Mouse (Mus musculus) 3T3-L1 (cell line): Measurements from ENCODE around the gene Marcksl1.
A peak's percentile ranks its signal among the peaks of the same experiment; 100 is the strongest.

Experiments
- DNase-seq: peaks from one replicate; pipeline ENCODE4 v3.0.0-alpha.2; 2015; ENCODE audit warnings: low read depth, low spot score

Marcksl1 gene

DNA sequence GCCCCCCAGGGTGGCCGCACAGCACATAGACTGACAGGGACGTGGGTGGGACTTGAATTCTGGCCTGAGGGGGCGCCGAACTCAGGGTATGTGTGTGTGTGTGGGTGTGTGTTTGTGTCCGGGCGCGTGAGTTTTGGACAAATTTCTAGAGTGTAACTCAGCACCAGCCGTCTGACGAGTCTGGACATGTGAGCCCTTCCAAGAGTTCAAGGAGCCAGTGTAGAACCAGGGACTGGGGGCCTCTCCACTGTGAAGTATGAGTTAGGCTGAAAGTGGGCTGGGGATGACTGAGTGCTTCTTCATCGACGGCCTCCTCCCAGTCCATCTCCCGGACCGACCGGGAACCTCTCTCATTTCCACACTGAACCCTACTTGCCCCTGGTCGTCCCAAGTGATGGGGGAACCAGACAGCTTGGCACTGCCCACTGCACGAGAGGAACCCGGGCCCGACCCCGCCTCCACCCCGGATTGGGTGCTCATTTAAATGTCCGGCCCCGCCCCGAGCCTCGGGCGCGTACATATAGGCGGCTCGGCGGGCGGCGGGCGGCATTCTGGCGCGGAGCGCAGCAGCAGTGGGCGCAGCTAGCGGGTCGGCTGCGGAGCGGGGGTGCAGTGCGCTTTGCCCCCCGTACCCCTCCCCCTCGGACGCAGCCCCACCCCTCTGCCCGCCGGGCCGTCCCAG is at the start of gene Marcksl1:
TSS of gene Marcksl1 (plus strand) at position 496 of the 682 bp plus-strand sequence.
- peak; percentile 81 for DNase-seq

GRCm38 (mm10) chr4:129464286-129464815 is 49.0 kb upstream of the Marcksl1 start:
- no peak for DNase-seq

- DNase-seq, result no peak
Observed at GRCm38 (mm10) chr4:129476047-129476446, 37.3 kb upstream of the Marcksl1 start.

DNA sequence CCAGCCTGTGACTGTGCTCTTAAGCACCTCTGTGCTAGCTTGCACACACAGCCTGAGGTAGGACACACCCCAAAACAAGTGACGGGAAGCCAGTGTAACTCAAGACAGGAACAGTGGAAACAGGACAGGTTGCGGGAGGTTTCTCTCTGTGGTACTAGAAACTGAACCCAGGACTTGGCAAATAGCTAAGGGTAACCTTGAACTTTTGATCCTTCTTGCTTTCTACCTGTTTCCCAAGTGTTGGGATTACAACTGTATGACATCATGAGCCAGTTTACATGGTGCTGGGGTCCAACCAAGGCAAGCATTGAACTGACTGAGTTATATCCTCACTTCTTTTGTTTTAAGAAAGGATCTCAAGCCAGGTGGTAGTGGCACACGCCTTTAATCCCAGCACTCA is 33.5 kb upstream of the Marcksl1 start:
- no peak for DNase-seq

GRCm38 (mm10) chr4:129481090-129481489 is 32.3 kb upstream of the Marcksl1 start:
- DNase-seq, result no peak

- DNase-seq, result no peak
Observed at GRCm38 (mm10) chr4:129490972-129491880, 22.2 kb upstream of the Marcksl1 start, which contains the start of the genes Tssk3 and Fam229a. Gene Tssk3, minus strand, starts transcription at chr4:129491022. Gene Fam229a, plus strand, starts transcription at chr4:129491190.

- DNase-seq, result no peak
Observed at GRCm38 (mm10) chr4:129494681-129495080, 18.7 kb upstream of the Marcksl1 start.

DNA sequence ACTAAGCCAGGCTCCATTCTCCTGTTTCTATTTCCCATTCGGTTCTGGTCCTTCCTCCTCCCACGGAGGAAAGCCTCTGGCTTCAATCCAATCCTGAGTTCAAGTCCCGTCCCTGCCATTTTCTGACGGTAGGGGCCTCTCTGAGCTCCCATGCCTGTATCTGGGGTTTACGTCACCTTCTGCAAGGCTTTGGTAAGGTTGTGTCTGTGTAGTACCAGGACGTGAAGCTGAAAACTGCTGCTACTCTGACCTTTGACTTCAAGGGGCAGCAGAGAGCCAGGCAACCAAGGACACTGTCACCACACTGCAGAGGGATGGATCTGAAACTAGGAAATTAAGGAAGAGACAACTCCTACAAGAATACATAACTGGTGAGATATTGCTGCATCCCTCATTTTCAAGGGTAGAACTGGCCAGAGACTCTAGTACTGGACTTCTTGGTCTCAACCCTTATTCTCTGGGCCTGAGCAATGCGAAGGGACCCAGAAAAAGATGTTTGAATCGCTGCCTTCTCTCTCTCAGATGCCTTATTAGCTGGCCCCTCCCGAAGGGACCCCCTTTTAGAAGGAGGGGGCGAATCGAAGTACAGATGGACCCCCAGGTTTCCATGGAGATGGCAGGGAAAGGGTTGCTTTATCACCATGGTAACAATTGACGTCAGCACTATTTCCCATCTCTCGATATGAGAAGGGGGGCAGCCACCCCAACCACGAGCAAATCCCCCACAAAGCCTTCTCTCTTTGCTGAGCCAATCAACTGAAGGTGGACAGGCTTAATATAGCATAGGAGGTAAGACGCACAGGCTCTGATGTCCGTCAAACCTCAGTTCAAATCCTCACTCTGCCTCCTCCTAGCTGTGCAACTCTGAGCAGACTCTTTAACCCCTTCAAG is 17.5 kb upstream of the Marcksl1 start:
- no peak for DNase-seq

- DNase-seq, result no peak
Observed at GRCm38 (mm10) chr4:129496631-129497030, 16.8 kb upstream of the Marcksl1 start.

DNA sequence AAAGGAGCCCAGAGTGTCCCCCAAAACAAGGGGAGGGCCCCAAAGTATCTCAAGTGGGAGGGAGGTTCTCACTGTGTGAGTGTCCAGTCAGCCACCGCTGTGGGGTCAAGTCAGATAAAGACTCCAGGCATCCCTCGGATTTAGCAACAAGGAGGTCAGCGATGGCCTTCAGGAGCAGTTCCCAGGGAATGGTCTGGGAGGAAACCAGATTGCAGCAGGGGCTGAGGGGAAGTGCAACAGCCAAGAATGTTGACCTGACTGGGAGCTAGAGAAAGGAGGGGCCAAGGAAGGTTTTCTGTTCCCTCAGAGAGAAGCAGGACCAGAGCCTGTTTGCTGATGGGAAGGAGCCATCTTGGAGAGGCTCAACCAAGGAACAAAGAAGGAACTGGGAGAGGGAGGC is 14.4 kb upstream of the Marcksl1 start:
- DNase-seq, result no peak

GRCm38 (mm10) chr4:129500017-129500416 is 13.4 kb upstream of the Marcksl1 start:
- DNase-seq, result no peak

GRCm38 (mm10) chr4:129500607-129501566 is 12.5 kb upstream of the Marcksl1 start:
- no peak for DNase-seq

GRCm38 (mm10) chr4:129502327-129502888 is 11.0 kb upstream of the Marcksl1 start:
- no peak for DNase-seq

DNA sequence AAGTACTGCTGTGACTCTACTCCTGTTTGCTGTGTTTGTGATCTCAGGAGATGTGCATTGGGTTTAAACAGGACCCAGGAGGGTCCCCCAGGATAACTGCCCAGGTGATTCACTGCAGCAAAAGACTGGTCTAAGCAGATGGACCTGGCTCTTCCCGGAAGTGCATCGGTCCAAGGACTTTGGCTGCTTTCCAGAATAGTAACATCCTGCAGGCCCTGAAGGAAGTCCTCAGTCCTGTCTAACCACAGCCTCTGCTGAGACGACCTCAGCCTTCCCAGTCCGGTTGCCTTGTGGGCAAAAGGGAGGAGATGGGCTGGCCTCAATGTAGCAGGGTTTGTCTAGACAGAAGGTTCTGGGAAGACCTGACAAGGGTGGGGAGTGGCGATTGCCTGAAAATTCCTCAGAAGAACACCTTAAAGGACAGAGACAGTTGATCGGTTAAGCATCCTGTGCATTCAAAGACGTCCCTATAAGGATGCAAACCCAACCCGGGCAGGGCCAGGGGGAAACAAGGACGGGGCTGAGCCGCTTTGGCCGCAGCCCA is 10.4 kb upstream of the Marcksl1 start:
- DNase-seq, result peak; percentile 29

GRCm38 (mm10) chr4:129505511-129505910 is 7.9 kb upstream of the Marcksl1 start:
- DNase-seq, result no peak

DNA sequence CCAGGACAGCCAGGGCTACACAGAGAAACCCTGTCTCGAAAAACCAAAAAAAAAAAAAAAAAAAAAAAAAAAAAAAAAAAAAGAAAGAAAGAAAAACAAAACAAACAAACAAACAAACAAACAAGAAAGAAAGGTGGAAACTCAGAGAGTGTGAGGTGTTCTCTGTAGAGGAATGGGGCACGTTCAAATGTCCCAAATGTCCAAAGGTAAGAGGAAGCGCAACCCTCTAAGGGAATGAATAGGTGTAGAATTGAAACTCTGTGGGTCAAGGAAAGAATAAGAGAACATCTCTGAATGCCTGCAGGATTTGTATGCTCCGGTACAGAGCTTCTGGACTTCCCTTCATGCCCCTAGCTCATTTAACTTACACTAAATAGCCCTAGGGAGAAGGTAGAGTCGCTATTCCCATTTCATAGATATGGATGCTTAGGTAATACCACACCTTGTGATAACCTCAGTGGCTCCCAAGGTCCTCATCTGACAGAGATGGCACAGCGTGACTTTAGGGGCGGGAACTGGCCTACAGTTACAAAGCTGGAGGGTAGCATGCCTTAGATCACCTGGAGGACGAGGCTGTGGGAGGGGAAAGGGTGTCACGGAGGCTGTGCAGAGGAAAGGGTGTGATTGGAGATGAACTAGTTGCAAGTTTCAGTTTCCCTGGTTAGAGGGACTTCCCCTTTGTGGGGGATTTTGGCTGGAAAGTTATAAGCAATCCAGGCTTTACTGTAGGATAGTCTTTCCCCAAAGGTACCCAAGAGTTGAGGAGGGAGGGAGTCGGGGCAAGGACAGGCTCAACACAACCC is 5.7 kb upstream of the Marcksl1 start:
- no peak for DNase-seq

- no peak for DNase-seq
Observed at GRCm38 (mm10) chr4:129508237-129508515, 5.2 kb upstream of the Marcksl1 start.

DNA sequence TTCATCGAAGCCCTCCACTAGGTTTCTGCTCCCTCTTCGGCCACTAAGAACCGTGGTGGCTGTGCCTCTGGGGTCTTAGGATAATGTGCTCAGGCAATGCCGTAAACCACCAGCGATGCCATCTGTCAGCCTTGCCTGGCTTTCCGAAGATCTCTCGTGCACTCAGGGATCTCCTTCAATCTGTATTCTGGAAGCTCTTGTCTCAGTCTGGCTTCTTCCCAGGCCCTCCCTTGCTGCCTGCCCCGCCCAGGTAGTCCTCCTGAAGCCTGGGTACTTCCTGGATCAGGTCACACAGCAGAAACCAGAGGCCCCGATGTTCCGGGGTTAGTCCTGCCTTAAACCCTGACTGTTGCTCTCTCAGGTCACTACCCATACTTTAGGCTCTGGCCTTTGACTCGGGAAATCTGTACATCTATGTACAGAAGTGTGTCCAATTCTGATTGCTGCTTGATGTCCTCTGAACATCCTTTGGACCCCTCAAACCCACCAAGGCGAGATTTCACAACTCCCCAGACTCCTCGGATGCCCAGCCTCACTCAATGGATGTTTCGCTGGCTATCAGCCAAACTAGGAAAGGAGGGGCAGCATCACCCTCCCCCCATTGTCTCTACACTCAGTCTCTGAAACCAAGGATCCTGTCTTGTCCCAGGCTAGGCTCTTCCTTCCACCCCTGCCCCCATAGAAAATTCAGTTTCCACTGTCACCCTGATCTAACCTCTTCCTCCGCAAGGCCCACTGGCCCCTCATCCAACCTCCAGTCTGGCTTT is 4.4 kb upstream of the Marcksl1 start:
- DNase-seq, result no peak
